Mouse (Mus musculus) C3H10T1/2 (cell line): Measurements from ENCODE around the gene Lgals3. TPM values are rescaled to one million over a fixed set of nuclear protein-coding genes. Genes with fewer than 3 reads are reported as not detected.

ENCODE experiments used
- polyA plus RNA-seq, 2 experiments: library from polyadenylated mRNA; unstranded; fragments of >200 nt; fragmentation: generic; extraction: Trizol; gene quantifications; one replicate each; pipeline ENCODE4 v1.2.1; 2012; ENCODE audit warnings: missing spikeins in 2 of 2

Lgals3 gene
- polyA plus RNA-seq = 1,000 to 10,000 TPM in 1 of 2 experiments, 100 to 1,000 TPM in 1; 453 to 2,033 TPM

DNA sequence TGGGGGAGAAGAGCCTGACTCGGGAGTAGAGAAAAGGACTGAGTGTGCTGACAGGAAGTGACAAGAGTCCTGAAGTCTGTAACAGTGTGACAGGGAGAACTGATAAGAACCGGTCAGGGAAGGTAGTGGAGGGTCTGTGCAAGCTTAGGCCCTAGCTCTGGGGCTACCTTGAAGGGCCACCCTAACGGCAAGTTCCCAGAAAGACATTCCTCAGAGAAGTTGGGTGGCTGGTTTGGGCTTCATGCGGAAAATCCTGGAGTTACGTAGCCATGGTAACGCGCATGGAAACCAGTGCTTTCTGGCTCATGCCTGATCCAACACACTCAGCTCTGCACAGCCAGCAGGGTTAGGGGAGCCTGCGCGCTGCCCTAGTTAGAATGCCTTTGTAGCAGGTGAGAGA lies at the start of gene Lgals3:
Gene Lgals3 (plus strand): TSS at position 291 of the 400 bp plus-strand sequence.

DNA sequence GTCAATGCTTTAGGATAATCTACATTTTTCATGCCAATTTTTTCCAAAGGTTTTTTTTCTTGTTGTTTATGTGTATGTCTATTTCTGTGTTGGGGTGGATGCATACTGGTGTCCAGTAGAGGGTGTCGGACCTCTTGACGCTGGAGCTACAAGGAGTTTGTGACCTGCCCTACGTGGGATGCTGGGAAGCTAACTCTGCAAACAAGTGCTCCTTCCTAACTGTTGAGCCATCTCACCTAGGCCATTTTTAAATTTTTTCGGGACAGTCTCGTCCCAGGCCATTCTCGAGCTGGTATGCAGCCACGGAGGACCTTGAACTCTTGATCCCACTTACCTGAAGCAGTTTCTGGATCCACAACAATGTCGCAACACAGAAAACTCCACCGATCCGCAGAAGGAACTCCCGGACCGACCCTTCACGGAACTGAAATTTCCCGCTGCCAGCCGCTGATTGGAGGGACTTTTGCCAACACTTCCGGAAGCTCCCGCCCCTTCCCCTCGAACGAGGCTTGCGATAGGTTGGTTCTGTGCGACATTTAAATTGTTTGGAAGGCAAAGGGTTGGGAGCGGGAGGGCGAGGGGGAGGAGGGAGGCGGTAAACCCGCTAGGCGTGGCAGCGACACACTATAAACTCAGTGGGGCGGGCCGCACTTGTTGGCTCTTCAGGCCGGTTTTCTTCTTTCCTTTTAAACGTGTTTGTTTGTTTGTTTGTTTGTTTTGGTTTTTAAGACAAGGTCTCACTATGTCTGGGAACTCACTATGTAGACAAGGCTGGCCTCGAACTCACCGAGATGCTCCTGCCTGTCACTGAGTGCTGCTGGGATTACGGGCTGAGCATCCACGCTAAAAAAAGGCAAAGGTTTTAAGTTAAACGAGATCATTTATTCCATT lies 50.5 kb downstream of the Lgals3 start, which contains the start of gene Dlgap5:
Gene Dlgap5 (minus strand): TSS at position 633 of the 891 bp plus-strand sequence.

Other genes with a start within 250 kb of the Lgals3 start
- gene Gch1, start 178.3 kb upstream of the Lgals3 start, polyA plus RNA-seq = 1 to 10 TPM; 1.3 TPM
- gene Wdhd1, start 90.9 kb upstream of the Lgals3 start, polyA plus RNA-seq = 1 to 10 TPM; 1.8 to 2.2 TPM
- 1 to 10 TPM in 1 of 2 experiments, under 1 TPM in 1; 0.25 to 1.3 TPM for gene Socs4, start 90.8 kb upstream of the Lgals3 start, polyA plus RNA-seq
- gene Mapk1ip1l, start 69.5 kb upstream of the Lgals3 start, polyA plus RNA-seq = 10 to 100 TPM in 1 of 2 experiments, 1 to 10 TPM in 1; 5.5 to 19.6 TPM
- gene Dlgap5, start 50.7 kb downstream of the Lgals3 start, polyA plus RNA-seq = 10 to 100 TPM in 1 of 2 experiments, 1 to 10 TPM in 1; 3.8 to 40.8 TPM
- 10 to 100 TPM in 1 of 2 experiments, 1 to 10 TPM in 1; 2.2 to 12.8 TPM for gene Fbxo34, start 82.7 kb downstream of the Lgals3 start, polyA plus RNA-seq
- 1 to 10 TPM in 1 of 2 experiments, under 1 TPM in 1; 0.34 to 6.0 TPM for gene Atg14, start 202.9 kb downstream of the Lgals3 start, polyA plus RNA-seq